Mouse (Mus musculus): ENCODE results near the gene Sgce. TPM values are rescaled to one million over a fixed set of nuclear protein-coding genes. Genes with fewer than 3 reads are reported as not detected.
"Not testable (repeated sequence)": the region's sequence is repeated elsewhere in the genome, so short reads cannot be mapped to it uniquely, and the experiment has no call there.

Sgce gene
- total RNA-seq, 2 experiments from 2014 or later: 3.4 TPM; not detected in 1

- ATAC-seq (replicated peaks; ENCODE audit: low FRiP score, poor library complexity, severe bottlenecking): no peak
Observed at GRCm38 (mm10) chr6:4658861-4659260, 88.1 kb downstream of the Sgce start.

- ATAC-seq (replicated peaks; ENCODE audit: low FRiP score, poor library complexity, severe bottlenecking): no peak
Observed at GRCm38 (mm10) chr6:4655924-4656323, 91.1 kb downstream of the Sgce start.

GRCm38 (mm10) chr6:4655466-4655865 lies 91.5 kb downstream of the Sgce start:
- no peak for ATAC-seq (replicated peaks; ENCODE audit: low FRiP score, poor library complexity, severe bottlenecking)

- ATAC-seq (replicated peaks; ENCODE audit: low FRiP score, poor library complexity, severe bottlenecking): not testable (repeated sequence)
Observed at GRCm38 (mm10) chr6:4653741-4654140, 93.3 kb downstream of the Sgce start.

- no peak for ATAC-seq (replicated peaks; ENCODE audit: low FRiP score, poor library complexity, severe bottlenecking)
Observed at GRCm38 (mm10) chr6:4652596-4653134, 94.3 kb downstream of the Sgce start.

- no peak for ATAC-seq (replicated peaks; ENCODE audit: low FRiP score, poor library complexity, severe bottlenecking)
Observed at GRCm38 (mm10) chr6:4647351-4647750, 99.7 kb downstream of the Sgce start.

GRCm38 (mm10) chr6:4642068-4642467 lies 104.9 kb downstream of the Sgce start:
- no peak for ATAC-seq (replicated peaks; ENCODE audit: low FRiP score, poor library complexity, severe bottlenecking)

- ATAC-seq (replicated peaks; ENCODE audit: low FRiP score, poor library complexity, severe bottlenecking): no peak
Observed at GRCm38 (mm10) chr6:4634804-4635203, 112.2 kb downstream of the Sgce start.

GRCm38 (mm10) chr6:4633189-4633588 lies 113.8 kb downstream of the Sgce start:
- no peak for ATAC-seq (replicated peaks; ENCODE audit: low FRiP score, poor library complexity, severe bottlenecking)

- no peak for ATAC-seq (replicated peaks; ENCODE audit: low FRiP score, poor library complexity, severe bottlenecking)
Observed at GRCm38 (mm10) chr6:4631464-4631863, 115.5 kb downstream of the Sgce start.

Other genes with a start within 250 kb of the Sgce start
- gene Col1a2, start 242.4 kb downstream of the Sgce start, total RNA-seq (2015; ENCODE audit: low replicate concordance): 2.9 and 5.0 TPM in 2 replicates
- 2.5 and 3.0 TPM in 2 replicates for gene Col1a2, start 242.4 kb downstream of the Sgce start, total RNA-seq (2017; ENCODE audit: low replicate concordance)
- gene Casd1, start 146.4 kb downstream of the Sgce start, total RNA-seq (2015; ENCODE audit: low replicate concordance): 6.1 and 7.5 TPM in 2 replicates
- gene Casd1, start 146.4 kb downstream of the Sgce start, total RNA-seq (2017; ENCODE audit: low replicate concordance): 6.0 and 7.3 TPM in 2 replicates
- gene Peg10, start 99 bp upstream of the Sgce start, total RNA-seq (2015; ENCODE audit: low replicate concordance): not detected in 2 replicates
- gene Peg10, start 99 bp upstream of the Sgce start, total RNA-seq (2017; ENCODE audit: low replicate concordance): 0.13 TPM in 1 of 2 replicates, not detected in the other
- gene Ppp1r9a, start 155.7 kb upstream of the Sgce start, total RNA-seq (2015; ENCODE audit: low replicate concordance): 0.36 and 0.42 TPM in 2 replicates
- gene Ppp1r9a, start 155.7 kb upstream of the Sgce start, total RNA-seq (2017; ENCODE audit: low replicate concordance): 0.30 and 1.3 TPM in 2 replicates

Data from erythroid progenitor cell, adult 5-6 weeks (primary cell).